Mouse (Mus musculus) embryo, embryonic 11 days (tissue): Measurements from ENCODE around the gene Slc47a2.
A peak's percentile ranks its signal among the peaks of the same experiment; 100 is the strongest.
"Not testable (repeated sequence)": the region's sequence is repeated elsewhere in the genome, so short reads cannot be mapped to it uniquely, and the experiment has no call there.

Experiments
- DNase-seq: peaks from one replicate; pipeline ENCODE4 v3.0.0-alpha.2; 2015

Gene Slc47a2

GRCm38 (mm10) chr11:61341233-61341632 is 1.4 kb downstream of the Slc47a2 start:
- no peak for DNase-seq

GRCm38 (mm10) chr11:61340374-61340773 is 2.3 kb downstream of the Slc47a2 start:
- no peak for DNase-seq

GRCm38 (mm10) chr11:61337586-61337985 is 5.1 kb downstream of the Slc47a2 start:
- no peak for DNase-seq

GRCm38 (mm10) chr11:61320904-61321687 is 21.6 kb downstream of the Slc47a2 start:
- DNase-seq = no peak

GRCm38 (mm10) chr11:61319923-61320567 is 22.6 kb downstream of the Slc47a2 start:
- no peak for DNase-seq

GRCm38 (mm10) chr11:61319233-61319922 is 23.3 kb downstream of the Slc47a2 start:
- no peak for DNase-seq

- no peak for DNase-seq
Measured at GRCm38 (mm10) chr11:61316864-61317263, 25.8 kb downstream of the Slc47a2 start.

GRCm38 (mm10) chr11:61310321-61310720 is 32.3 kb downstream of the Slc47a2 start:
- no peak for DNase-seq

GRCm38 (mm10) chr11:61309831-61310230 is 32.8 kb downstream of the Slc47a2 start:
- DNase-seq = no peak

- no peak for DNase-seq
Measured at GRCm38 (mm10) chr11:61307795-61308194, 34.9 kb downstream of the Slc47a2 start.

GRCm38 (mm10) chr11:61305377-61305776 is 37.3 kb downstream of the Slc47a2 start:
- no peak for DNase-seq

- DNase-seq = not testable (repeated sequence)
Measured at GRCm38 (mm10) chr11:61304535-61304934, 38.1 kb downstream of the Slc47a2 start.

GRCm38 (mm10) chr11:61300716-61301392 is 41.8 kb downstream of the Slc47a2 start:
- DNase-seq = peak; percentile 30

GRCm38 (mm10) chr11:61300205-61300604 is 42.5 kb downstream of the Slc47a2 start:
- no peak for DNase-seq

GRCm38 (mm10) chr11:61297901-61298300 is 44.8 kb downstream of the Slc47a2 start:
- DNase-seq = no peak

- no peak for DNase-seq
Measured at GRCm38 (mm10) chr11:61297326-61297725, 45.3 kb downstream of the Slc47a2 start.

- DNase-seq = no peak
Measured at GRCm38 (mm10) chr11:61296556-61296955, 46.1 kb downstream of the Slc47a2 start.

GRCm38 (mm10) chr11:61295556-61295955 is 47.1 kb downstream of the Slc47a2 start:
- no peak for DNase-seq

- no peak for DNase-seq
Measured at GRCm38 (mm10) chr11:61294431-61294830, 48.2 kb downstream of the Slc47a2 start.

GRCm38 (mm10) chr11:61293251-61293650 is 49.4 kb downstream of the Slc47a2 start:
- no peak for DNase-seq

- no peak for DNase-seq
Measured at GRCm38 (mm10) chr11:61284323-61284722, 58.3 kb downstream of the Slc47a2 start.

- DNase-seq = no peak
Measured at GRCm38 (mm10) chr11:61283414-61284049, 59.1 kb downstream of the Slc47a2 start.
